In genomic region chr1:133215360-133215700, GRCm38 (mm10) we compare ENCODE assay signal across 13 mouse cellular contexts. TPM values are rescaled to one million over a fixed set of nuclear protein-coding genes. Genes with fewer than 3 reads are reported as not detected.
A peak's percentile ranks its signal among the peaks of the same experiment; 100 is the strongest.
DNase-seq lines count a peak whose midpoint lies in the region; ATAC-seq and TF ChIP-seq lines count a peak whose summit lies in the region.
"Had no signal": no experiment of that assay in that cellular context is flagged by ENCODE, and none has a peak within 500 bp of the region (broad histone marks: within the 10 kb centered on the region; RNA-seq: fewer than 3 reads in every experiment).

No protein-coding gene starts in this region.

- peak; percentile 55 to 62 for DNase-seq in cerebellum, postnatal 10 days
- no peak for DNase-seq in cerebellum, adult 18-20 months
- peak; percentile 66 for DNase-seq in left cerebral cortex, postnatal 4 days
- no peak for DNase-seq in left cerebral cortex, postnatal 25 days (ENCODE audit: low spot score in 2 of 2)
- peak; percentile 43 for DNase-seq in limb, embryonic 11.5 days (ENCODE audit: low spot score)
- DNase-seq in kidney, adult 2 months, result no peak
- no peak for DNase-seq in right cerebral cortex, postnatal 4 days
- DNase-seq: cerebellum, adult 11 months; kidney, adult 11 months; kidney, postnatal 4 days; thymus, postnatal 4 days had no signal

- H3K27me3 ChIP-seq in forebrain, embryonic 13.5 days, result peaks cover 9% of the 10 kb centered on the region; the same call in 1 of the 2 replicates
- no peaks in the 10 kb centered on the region for H3K27me3 ChIP-seq in limb, embryonic 11.5 days (ENCODE audit: control insufficient read depth, insufficient read depth, low read length)
- H3K27me3 ChIP-seq in kidney, adult 2 months (replicated peaks; ENCODE audit: control insufficient read depth, insufficient read depth, low read length), result no peaks in the 10 kb centered on the region

- no peak overlapping the region for H3K4me2 ChIP-seq in forebrain, embryonic 13.5 days
- no peak overlapping the region for H3K4me2 ChIP-seq in limb, embryonic 11.5 days (ENCODE audit: low read depth, severe bottlenecking)
- H3K4me2 ChIP-seq: liver, embryonic 12.5 days had no signal

- no peak for TF ChIP-seq CTCF in kidney, adult 2 months (conservative IDR thresholded peaks at IDR 0.05; ENCODE audit: insufficient read depth, insufficient read length, low read depth, low read length)

- 77% methylated on average over 3 of the region's 3 CpGs for WGBS in forebrain, embryonic 13.5 days
- 78% methylated on average over 3 of the region's 3 CpGs for WGBS in limb, embryonic 11.5 days
- WGBS in kidney, adult 2 months, result 96% methylated on average over 3 of the region's 3 CpGs

- intact Hi-C loops in left cerebral cortex, postnatal 4 days (cut with DNase I), result no loop called here
- intact Hi-C loops in left cerebral cortex, postnatal 25 days (cut with DNase I), result no loop called here

- TF ChIP-seq POLR2A in kidney, adult 2 months (IDR thresholded peaks at IDR 0.05; ENCODE audit: low read depth, low read length), result no peak

- ATAC-seq in forebrain, embryonic 13.5 days, result no peak; the same call in 1 of the 2 replicates
- ATAC-seq in limb, embryonic 11.5 days (ENCODE audit: insufficient number of reproducible peaks, low FRiP score, low TSS enrichment, low read depth), result no peak
- ATAC-seq: liver, embryonic 12.5 days had no signal

- H3K36me3 ChIP-seq in forebrain, embryonic 13.5 days (ENCODE audit: poor library complexity, severe bottlenecking), result no peaks in the 10 kb centered on the region
- no peaks in the 10 kb centered on the region for H3K36me3 ChIP-seq in limb, embryonic 11.5 days (ENCODE audit: control insufficient read depth, insufficient read depth, low read length)
- no peaks in the 10 kb centered on the region for H3K36me3 ChIP-seq in kidney, adult 2 months (ENCODE audit: control insufficient read depth, insufficient read depth, low read length)
- H3K36me3 ChIP-seq: liver, embryonic 12.5 days had no signal

- peaks cover 35% of the 10 kb centered on the region for H3K4me1 ChIP-seq in forebrain, embryonic 13.5 days
- H3K4me1 ChIP-seq in limb, embryonic 11.5 days (ENCODE audit: control insufficient read depth, insufficient read depth, low read length), result peaks cover 22% of the 10 kb centered on the region
- H3K4me1 ChIP-seq in kidney, adult 2 months (ENCODE audit: control insufficient read depth, insufficient read depth, low read length), result peaks cover 31% of the 10 kb centered on the region
- H3K4me1 ChIP-seq: liver, embryonic 12.5 days had no signal

- no peak overlapping the region for H3K9ac ChIP-seq in forebrain, embryonic 13.5 days
- no peak overlapping the region for H3K9ac ChIP-seq in limb, embryonic 11.5 days (ENCODE audit: low read length)
- H3K9ac ChIP-seq: liver, embryonic 12.5 days had no signal

- no peaks in the 10 kb centered on the region for H3K9me3 ChIP-seq in forebrain, embryonic 13.5 days (replicated peaks)
- H3K9me3 ChIP-seq in limb, embryonic 11.5 days (ENCODE audit: control insufficient read depth, low read length), result no peaks in the 10 kb centered on the region
- H3K9me3 ChIP-seq: liver, embryonic 12.5 days had no signal

- no peak overlapping the region for H3K4me3 ChIP-seq in forebrain, embryonic 13.5 days
- H3K4me3 ChIP-seq in limb, embryonic 11.5 days (ENCODE audit: low read depth, low read length), result no peak overlapping the region
- no peak overlapping the region for H3K4me3 ChIP-seq in kidney, adult 2 months (ENCODE audit: insufficient read depth, low read depth, low read length)
- H3K4me3 ChIP-seq: liver, embryonic 12.5 days had no signal

- peak overlapping the region; percentile 12; the same call in 1 of the 2 replicates for H3K27ac ChIP-seq in forebrain, embryonic 13.5 days
- no peak overlapping the region for H3K27ac ChIP-seq in limb, embryonic 11.5 days (replicated peaks; ENCODE audit: low read depth, low read length)
- no peak overlapping the region for H3K27ac ChIP-seq in kidney, adult 2 months (ENCODE audit: insufficient read depth, low read depth, low read length)
- H3K27ac ChIP-seq: liver, embryonic 12.5 days had no signal

RNA-seq across cellular contexts. Expression of gene Plekha6, which starts 51.3 kb away (rescaled TPM):
- 10 to 100 TPM; 61.7 to 63.2 TPM for total RNA-seq in left cerebral cortex, postnatal 4 days (2021)
- 10 to 100 TPM; 72.2 to 84.2 TPM for total RNA-seq in left cerebral cortex, postnatal 25 days (2021)
- 13.5 and 14.9 TPM in 2 replicates for polyA plus RNA-seq in forebrain, embryonic 13.5 days (2015; fragmentation: Nextera tagmentation; extraction: Ambion mirVana)
- 0.75 and 0.87 TPM in 2 replicates for polyA plus RNA-seq in limb, embryonic 11.5 days (2014; fragmentation: Nextera tagmentation; extraction: Ambion mirVana)
- 91.4 and 98.1 TPM in 2 replicates for polyA plus RNA-seq in kidney, adult 2 months (2012; rRNA removed)

Comparison
In these comparisons a context has a peak if more than half of its experiments do, and no peak if none do; other contexts are left out.
1. DNase-seq: peak in cerebellum, postnatal 10 days (2 of 2), left cerebral cortex, postnatal 4 days (single experiment) and limb, embryonic 11.5 days (single experiment); none in cerebellum, adult 18-20 months (0 of 2), left cerebral cortex, postnatal 25 days (0 of 2), kidney, adult 2 months (single experiment) and right cerebral cortex, postnatal 4 days (single experiment).